Mouse (Mus musculus): ENCODE results near the gene Sik2. TPM values are rescaled to one million over a fixed set of nuclear protein-coding genes. Genes with fewer than 3 reads are reported as not detected.

Sik2 gene
- polyA plus RNA-seq, 1 experiment: 9.1 TPM

DNA sequence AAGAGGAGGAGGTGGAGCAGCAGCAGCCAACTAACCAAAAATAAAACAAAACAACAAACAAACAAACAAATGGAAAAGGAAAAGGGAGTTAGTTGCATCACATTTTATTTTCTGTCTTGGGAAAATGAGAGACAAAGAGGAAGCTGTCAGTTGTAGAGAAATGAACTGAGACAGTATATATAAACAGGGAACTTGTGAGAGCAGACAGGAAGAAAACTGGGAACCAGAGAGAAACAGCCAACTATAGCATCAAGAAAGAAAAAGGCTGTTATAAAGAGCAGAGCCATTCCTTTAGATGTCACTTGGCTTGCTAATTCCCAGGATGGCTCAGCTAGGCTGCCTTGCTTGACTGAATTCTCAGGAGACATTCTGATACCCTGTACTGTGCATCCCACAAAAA, 43.5 kb downstream of the Sik2 start:
- Histone ChIP-seq H3K27me3 (ENCODE audit: control insufficient read depth, insufficient read depth, insufficient read length) (no peaks in the 10 kb centered on the region), H3K4me3 (ENCODE audit: insufficient read depth, poor library complexity, severe bottlenecking) (no peak overlapping the region), H3ac (ENCODE audit: control insufficient read depth, insufficient read length, low read depth) (no peak overlapping the region), H3K79me3 (ENCODE audit: low read depth) (peaks cover 2% of the 10 kb centered on the region), H3K79me2 (ENCODE audit: control insufficient read depth, insufficient read depth) (no peaks in the 10 kb centered on the region), H3K36me3 (ENCODE audit: control insufficient read depth, insufficient read depth) (no peaks in the 10 kb centered on the region)
- TF ChIP-seq MAX (IDR thresholded peaks at IDR 0.05) (no peak), CTCF (IDR thresholded peaks at IDR 0.05; ENCODE audit: control insufficient read depth, insufficient read depth, insufficient read length) (no peak), CEBPB (IDR thresholded peaks at IDR 0.05; ENCODE audit: low read depth) (no peak)

DNA sequence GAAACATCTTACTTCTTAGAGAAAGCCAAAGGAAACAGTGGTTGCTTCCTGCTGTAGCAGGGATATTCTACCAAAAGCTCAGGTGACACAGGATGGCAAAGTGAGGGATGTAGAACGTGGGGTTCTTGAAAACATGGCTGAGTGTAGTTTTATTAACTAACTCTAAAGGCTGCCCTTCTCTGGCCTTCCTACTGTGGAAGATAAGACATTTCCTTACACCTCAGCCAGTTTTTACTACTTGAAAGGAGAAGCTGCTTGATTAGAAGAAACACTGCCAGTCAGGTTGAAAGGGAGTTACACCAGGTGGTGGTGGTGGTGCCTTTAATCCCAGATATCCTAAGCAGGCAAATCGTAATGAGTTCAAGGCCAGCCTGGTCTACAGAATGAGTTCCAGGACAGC, 44.0 kb downstream of the Sik2 start:
- TF ChIP-seq MYOD1 (IDR thresholded peaks at IDR 0.05; ENCODE audit: control insufficient read depth, insufficient read length, low read depth) (no peak), USF1 (IDR thresholded peaks at IDR 0.05; ENCODE audit: low read depth) (no peak), CEBPB (IDR thresholded peaks at IDR 0.05; ENCODE audit: low read depth) (no peak), FOSL1 (IDR thresholded peaks at IDR 0.05; ENCODE audit: insufficient read depth, low read length, poor library complexity, severe bottlenecking) (no peak)
- no peaks in the 10 kb centered on the region for H3K36me3 ChIP-seq (ENCODE audit: control insufficient read depth, insufficient read depth)
- peaks cover 2% of the 10 kb centered on the region for H3K79me3 ChIP-seq (ENCODE audit: low read depth)
- no peak overlapping the region for H3K4me3 ChIP-seq (ENCODE audit: insufficient read depth, poor library complexity, severe bottlenecking)
- no peaks in the 10 kb centered on the region for H3K79me2 ChIP-seq (ENCODE audit: control insufficient read depth, insufficient read depth)
- no peaks in the 10 kb centered on the region for H3K27me3 ChIP-seq (ENCODE audit: control insufficient read depth, insufficient read depth, insufficient read length)
- H3ac ChIP-seq (ENCODE audit: control insufficient read depth, insufficient read length, low read depth): no peak overlapping the region

DNA sequence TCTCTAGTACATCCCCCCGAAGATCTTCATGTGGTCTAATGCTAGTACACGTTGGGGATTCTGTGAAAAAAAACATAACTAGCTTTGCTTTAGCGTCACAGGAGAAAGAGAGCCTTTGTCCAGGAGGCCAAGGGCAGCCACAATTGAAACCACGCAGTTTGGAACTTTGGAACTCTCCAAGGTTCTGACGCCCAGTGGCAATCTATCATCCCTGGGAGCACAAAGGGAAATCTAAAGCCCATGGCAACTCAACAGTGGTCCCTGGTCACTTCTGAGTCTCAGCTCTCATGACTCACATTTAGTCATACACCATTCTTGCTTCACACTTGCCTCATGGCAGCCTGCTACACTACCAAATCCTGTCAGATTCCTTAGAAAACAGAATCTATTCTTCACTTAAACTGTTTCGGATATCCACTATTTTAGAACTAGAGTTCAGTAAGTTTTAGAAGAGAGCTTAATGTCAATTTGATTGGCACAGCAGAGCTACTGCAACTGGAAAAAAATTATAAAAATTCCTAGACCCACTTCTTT, 50.9 kb downstream of the Sik2 start:
- Histone ChIP-seq H3K36me3 (ENCODE audit: control insufficient read depth, insufficient read depth) (no peaks in the 10 kb centered on the region), H3K27me3 (ENCODE audit: control insufficient read depth, insufficient read depth, insufficient read length) (no peaks in the 10 kb centered on the region), H3K79me2 (ENCODE audit: control insufficient read depth, insufficient read depth) (no peaks in the 10 kb centered on the region), H3K4me3 (ENCODE audit: insufficient read depth, poor library complexity, severe bottlenecking) (no peak overlapping the region), H3K79me3 (ENCODE audit: low read depth) (no peaks in the 10 kb centered on the region), H3ac (ENCODE audit: control insufficient read depth, insufficient read length, low read depth) (no peak overlapping the region)
- no peak for TF ChIP-seq MAX (IDR thresholded peaks at IDR 0.05)
- TF ChIP-seq CEBPB (IDR thresholded peaks at IDR 0.05; ENCODE audit: low read depth): peak; percentile 65

GRCm38 (mm10) chr9:50955176-50955575, 53.7 kb downstream of the Sik2 start:
- TF ChIP-seq USF1 (IDR thresholded peaks at IDR 0.05; ENCODE audit: low read depth): no peak
- TF ChIP-seq MAX (IDR thresholded peaks at IDR 0.05): no peak
- no peak for TF ChIP-seq CTCF (IDR thresholded peaks at IDR 0.05; ENCODE audit: control insufficient read depth, insufficient read depth, insufficient read length)
- TF ChIP-seq CEBPB (IDR thresholded peaks at IDR 0.05; ENCODE audit: low read depth): no peak
- TF ChIP-seq MYOD1 (IDR thresholded peaks at IDR 0.05; ENCODE audit: control insufficient read depth, insufficient read length, low read depth): no peak
- no peak for TF ChIP-seq MYOG (IDR thresholded peaks at IDR 0.05; ENCODE audit: control insufficient read depth, extremely low read depth, insufficient read length)
- no peak for TF ChIP-seq FOSL1 (IDR thresholded peaks at IDR 0.05; ENCODE audit: insufficient read depth, low read length, poor library complexity, severe bottlenecking)
- H3K79me3 ChIP-seq (ENCODE audit: low read depth): no peaks in the 10 kb centered on the region

DNA sequence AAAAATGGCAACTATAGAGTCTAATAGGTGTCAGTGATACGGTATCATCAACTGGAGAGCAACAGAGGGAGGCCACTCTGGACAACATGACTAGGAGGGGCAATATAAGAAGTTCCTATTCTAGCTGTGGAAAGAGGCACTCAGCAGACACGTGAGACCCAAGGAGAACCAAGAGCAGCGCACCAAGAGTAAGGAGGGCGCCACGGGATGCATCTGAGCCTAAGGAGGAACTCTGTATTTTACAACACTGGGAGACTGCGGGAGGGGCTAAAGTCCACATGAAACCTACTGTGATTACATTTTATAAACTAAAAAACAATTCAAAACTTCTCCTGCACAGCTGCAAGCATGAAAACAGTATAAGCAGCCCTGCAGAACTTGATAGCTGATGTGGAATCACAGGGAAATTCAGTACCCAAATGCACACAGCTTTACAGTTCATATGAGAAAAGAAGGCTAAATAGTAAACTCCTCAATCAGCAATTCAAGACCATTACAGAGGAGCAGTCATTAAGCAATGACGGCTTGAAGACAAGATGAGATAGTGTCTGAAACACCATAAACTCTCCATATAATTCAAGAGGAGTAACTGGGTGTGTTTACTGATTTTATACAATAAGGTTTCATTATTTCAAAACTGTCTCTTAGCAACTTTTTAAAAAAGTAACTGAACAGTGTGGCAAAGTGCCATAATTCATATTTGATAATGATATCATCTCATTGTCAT, 60.6 kb downstream of the Sik2 start:
- Histone ChIP-seq H3K79me3 (ENCODE audit: low read depth) (no peaks in the 10 kb centered on the region), H3ac (ENCODE audit: control insufficient read depth, insufficient read length, low read depth) (no peak overlapping the region), H3K4me3 (ENCODE audit: insufficient read depth, poor library complexity, severe bottlenecking) (no peak overlapping the region), H3K36me3 (ENCODE audit: control insufficient read depth, insufficient read depth) (no peaks in the 10 kb centered on the region), H3K79me2 (ENCODE audit: control insufficient read depth, insufficient read depth) (no peaks in the 10 kb centered on the region), H3K27me3 (ENCODE audit: control insufficient read depth, insufficient read depth, insufficient read length) (no peaks in the 10 kb centered on the region)
- no peak for TF ChIP-seq USF1 (IDR thresholded peaks at IDR 0.05; ENCODE audit: low read depth)
- no peak for TF ChIP-seq MYOG (IDR thresholded peaks at IDR 0.05; ENCODE audit: control insufficient read depth, extremely low read depth, insufficient read length)
- TF ChIP-seq CEBPB (IDR thresholded peaks at IDR 0.05; ENCODE audit: low read depth): no peak
- no peak for TF ChIP-seq FOSL1 (IDR thresholded peaks at IDR 0.05; ENCODE audit: insufficient read depth, low read length, poor library complexity, severe bottlenecking)
- TF ChIP-seq MAX (IDR thresholded peaks at IDR 0.05): no peak
- no peak for TF ChIP-seq MYOD1 (IDR thresholded peaks at IDR 0.05; ENCODE audit: control insufficient read depth, insufficient read length, low read depth)
- no peak for TF ChIP-seq CTCF (IDR thresholded peaks at IDR 0.05; ENCODE audit: control insufficient read depth, insufficient read depth, insufficient read length)

More at GRCm38 (mm10) chr9:50955176-50955575, 53.7 kb downstream of the Sik2 start:
- Histone ChIP-seq H3K36me3 (ENCODE audit: control insufficient read depth, insufficient read depth) (no peaks in the 10 kb centered on the region), H3K27me3 (ENCODE audit: control insufficient read depth, insufficient read depth, insufficient read length) (no peaks in the 10 kb centered on the region), H3K4me3 (ENCODE audit: insufficient read depth, poor library complexity, severe bottlenecking) (no peak overlapping the region), H3ac (ENCODE audit: control insufficient read depth, insufficient read length, low read depth) (no peak overlapping the region), H3K79me2 (ENCODE audit: control insufficient read depth, insufficient read depth) (no peaks in the 10 kb centered on the region)

- Histone ChIP-seq H3ac (ENCODE audit: control insufficient read depth, insufficient read length, low read depth) (no peak overlapping the region), H3K4me3 (ENCODE audit: insufficient read depth, poor library complexity, severe bottlenecking) (no peak overlapping the region), H3K27me3 (ENCODE audit: control insufficient read depth, insufficient read depth, insufficient read length) (no peaks in the 10 kb centered on the region), H3K79me3 (ENCODE audit: low read depth) (no peaks in the 10 kb centered on the region), H3K79me2 (ENCODE audit: control insufficient read depth, insufficient read depth) (no peaks in the 10 kb centered on the region), H3K36me3 (ENCODE audit: control insufficient read depth, insufficient read depth) (no peaks in the 10 kb centered on the region)
- TF ChIP-seq USF1 (IDR thresholded peaks at IDR 0.05; ENCODE audit: low read depth) (no peak), MAX (IDR thresholded peaks at IDR 0.05) (no peak), MYOD1 (IDR thresholded peaks at IDR 0.05; ENCODE audit: control insufficient read depth, insufficient read length, low read depth) (no peak), FOSL1 (IDR thresholded peaks at IDR 0.05; ENCODE audit: insufficient read depth, low read length, poor library complexity, severe bottlenecking) (no peak), CTCF (IDR thresholded peaks at IDR 0.05; ENCODE audit: control insufficient read depth, insufficient read depth, insufficient read length) (no peak), CEBPB (IDR thresholded peaks at IDR 0.05; ENCODE audit: low read depth) (no peak), MYOG (IDR thresholded peaks at IDR 0.05; ENCODE audit: control insufficient read depth, extremely low read depth, insufficient read length) (no peak)
Observed at GRCm38 (mm10) chr9:50946338-50946737, 62.5 kb downstream of the Sik2 start.

Data from C2C12 (cell line).